Mouse (Mus musculus): ENCODE data around the gene Agtpbp1.
A peak's percentile ranks its signal among the peaks of the same experiment; 100 is the strongest.

Gene Agtpbp1

DNA sequence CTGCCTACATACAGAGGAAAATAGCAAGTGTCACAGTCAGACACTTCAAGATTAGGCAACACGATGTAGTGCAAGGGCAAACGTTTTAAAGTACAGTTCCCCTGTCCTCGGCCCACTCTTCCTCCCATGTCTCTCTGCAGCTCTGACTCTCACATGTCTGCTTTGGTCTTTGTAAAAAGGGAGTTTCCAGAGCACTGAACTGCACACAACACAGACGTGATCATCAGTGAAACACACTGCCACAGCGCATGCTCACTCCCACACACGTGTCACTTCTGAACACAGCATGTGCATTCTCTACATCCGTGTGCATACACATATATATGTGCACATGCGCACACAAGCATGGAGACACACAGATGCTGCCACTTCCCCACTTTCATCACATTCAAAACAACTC lies 54.5 kb downstream of the Agtpbp1 start:
- no peak for DNase-seq

- no peak for DNase-seq
These were observed 63.6 kb downstream of the Agtpbp1 start for GRCm38 (mm10) chr13:59521271-59522064.

GRCm38 (mm10) chr13:59520834-59521233 lies 64.2 kb downstream of the Agtpbp1 start:
- no peak for DNase-seq

- no peak for DNase-seq
These were observed 65.5 kb downstream of the Agtpbp1 start for GRCm38 (mm10) chr13:59519479-59519878.

DNA sequence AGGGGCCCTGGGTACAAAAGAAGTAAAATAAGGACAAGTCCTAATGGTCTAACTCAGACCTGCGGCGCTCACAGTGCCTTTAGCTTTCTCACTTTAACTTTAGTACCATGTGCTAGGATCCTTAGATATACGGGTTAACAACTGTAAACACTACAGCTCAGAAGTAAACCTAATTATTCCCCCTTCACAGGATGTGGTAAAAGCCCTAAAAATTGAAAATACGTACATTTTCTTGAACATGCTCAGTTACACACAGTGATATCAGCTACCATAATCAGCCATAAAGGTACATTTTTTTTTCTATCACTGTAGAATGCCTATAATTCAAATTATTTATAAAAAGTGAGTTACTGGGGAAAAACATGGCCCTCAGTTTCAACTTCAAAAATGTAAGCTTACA lies 67.0 kb downstream of the Agtpbp1 start:
- DNase-seq: no peak

GRCm38 (mm10) chr13:59515074-59515473 lies 70.0 kb downstream of the Agtpbp1 start:
- DNase-seq: peak; percentile 62

DNA sequence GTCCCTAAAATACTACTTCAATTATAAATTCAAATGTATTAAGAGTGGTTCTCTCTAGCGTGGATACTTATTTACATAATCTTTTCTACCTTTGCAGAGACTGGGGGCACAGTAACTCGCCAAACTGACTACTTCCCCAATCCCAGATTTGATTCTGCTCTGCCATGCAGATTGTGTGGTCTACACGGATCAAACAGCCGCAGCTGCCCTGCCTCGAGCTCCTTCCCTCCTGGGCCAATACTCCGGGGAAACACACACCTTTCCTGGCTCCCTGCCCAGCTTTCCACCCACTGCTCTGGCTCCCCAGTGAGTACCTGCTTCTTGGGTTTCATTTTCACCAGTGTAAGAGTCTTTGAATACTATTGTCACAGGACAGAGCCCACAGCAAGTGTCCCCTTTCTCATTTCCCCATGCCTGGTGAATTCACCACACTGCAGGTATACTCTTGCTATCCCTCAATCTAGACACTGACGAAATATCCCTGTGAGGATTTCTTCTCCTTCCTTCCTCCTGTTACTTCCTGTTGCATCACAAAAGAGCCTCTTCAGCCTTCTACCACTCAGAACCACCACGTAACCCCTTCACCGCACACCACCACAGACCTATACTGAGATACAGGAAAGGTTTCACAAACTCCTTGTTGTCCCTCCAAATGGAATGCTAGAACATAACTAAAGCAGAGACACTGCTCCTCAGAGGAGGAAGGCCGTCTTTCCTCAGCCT lies 75.2 kb downstream of the Agtpbp1 start:
- DNase-seq: no peak

DNA sequence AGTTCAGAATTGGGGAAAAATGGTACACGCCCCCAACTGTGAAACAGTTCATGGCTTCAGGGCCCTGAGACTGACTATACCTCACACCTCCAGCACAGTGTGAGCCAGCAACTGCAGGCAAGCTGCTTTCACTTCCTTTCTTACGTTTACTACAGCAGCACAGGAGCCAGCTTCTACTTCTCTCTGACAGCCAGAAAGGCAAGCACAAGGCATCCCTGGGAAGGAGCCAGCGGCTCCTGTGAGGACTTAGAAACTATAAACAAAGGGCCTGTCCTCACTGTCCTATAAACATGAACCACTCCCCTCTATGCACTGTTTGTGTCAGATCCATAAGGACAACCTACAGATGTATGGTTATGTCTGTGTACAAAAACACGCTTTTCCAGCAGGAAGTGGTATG lies 76.4 kb downstream of the Agtpbp1 start:
- DNase-seq: no peak

GRCm38 (mm10) chr13:59506450-59506849 lies 78.6 kb downstream of the Agtpbp1 start:
- no peak for DNase-seq

DNA sequence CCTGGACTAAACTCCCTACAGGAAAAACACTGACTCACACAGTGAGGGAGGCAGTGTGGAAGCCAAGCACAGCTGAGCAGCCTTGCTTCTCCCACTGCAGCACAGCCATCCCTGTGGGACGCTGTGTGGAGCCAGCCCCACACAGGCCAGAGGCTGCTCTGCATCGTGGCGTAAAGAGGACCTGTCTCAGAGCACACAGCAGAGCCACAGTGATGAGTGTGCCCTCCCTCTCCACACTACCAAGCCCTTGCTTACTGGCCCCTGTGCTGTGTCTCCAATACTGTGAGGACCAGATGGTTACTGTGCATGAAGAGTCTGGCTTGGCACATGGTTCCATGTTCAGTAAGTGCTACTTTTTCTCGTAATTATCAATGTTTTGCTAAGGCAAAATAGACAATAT lies 79.2 kb downstream of the Agtpbp1 start:
- DNase-seq: no peak

DNA sequence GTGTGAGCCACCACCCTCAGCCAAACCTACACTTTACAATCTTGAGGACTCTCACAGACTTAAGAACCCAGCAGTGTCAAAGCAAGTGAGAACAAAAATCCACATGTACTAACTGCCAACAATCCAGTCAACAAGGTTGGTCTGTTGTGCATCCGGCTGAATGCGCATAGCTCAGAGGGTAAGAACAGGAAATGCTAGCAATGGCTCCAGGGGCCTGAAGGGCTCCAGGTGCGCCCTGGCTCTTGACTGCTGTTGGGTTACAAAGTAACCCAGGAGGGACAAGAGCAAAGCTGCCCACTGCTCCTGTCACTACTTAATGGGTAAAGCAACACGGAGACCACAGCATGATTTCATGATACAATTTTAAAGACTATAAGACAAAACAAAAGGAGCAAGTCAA lies 81.4 kb downstream of the Agtpbp1 start:
- no peak for DNase-seq

GRCm38 (mm10) chr13:59499831-59500230 lies 85.2 kb downstream of the Agtpbp1 start:
- DNase-seq: no peak

DNA sequence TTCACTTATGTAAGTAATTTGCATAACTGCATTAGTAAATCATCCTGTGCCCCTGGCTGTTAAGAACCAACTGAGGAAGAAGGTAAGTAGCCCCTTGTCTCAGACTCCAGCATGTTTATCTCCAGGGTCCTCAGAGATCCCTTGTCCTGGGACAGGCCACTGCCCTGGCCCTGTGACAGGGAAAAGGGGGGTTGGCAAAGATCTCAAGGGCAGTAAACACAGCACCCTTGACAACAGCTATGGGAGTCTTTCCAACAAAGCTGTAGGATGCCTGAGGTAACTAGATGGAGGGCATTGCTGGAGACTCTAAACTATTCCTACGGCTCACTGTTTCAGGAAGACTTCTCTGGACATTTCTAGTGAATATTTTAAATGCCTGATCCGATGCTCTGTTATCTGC lies 85.7 kb downstream of the Agtpbp1 start:
- DNase-seq: no peak

GRCm38 (mm10) chr13:59498191-59498590 lies 86.8 kb downstream of the Agtpbp1 start:
- no peak for DNase-seq

DNA sequence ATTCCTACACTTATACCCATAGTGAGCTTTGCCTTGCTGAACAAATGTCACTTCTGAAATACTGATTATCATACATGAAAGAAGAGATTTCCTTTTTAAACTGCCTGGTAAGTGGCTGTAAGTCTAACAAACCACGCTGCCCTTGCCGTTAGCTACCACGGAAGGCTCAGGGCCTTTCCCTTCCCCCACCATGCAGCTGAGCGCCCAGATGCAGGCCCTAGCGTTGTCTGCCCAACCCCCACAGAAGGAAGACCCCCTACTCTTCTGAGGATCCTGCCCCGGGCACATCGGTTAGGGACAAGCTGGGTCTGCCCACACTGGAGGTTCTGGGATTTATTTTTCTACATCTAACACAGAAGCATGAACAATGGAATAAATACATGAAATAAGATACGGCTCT lies 89.2 kb downstream of the Agtpbp1 start:
- peak; percentile 58 for DNase-seq

- no peak for DNase-seq
These were observed 90.3 kb downstream of the Agtpbp1 start for GRCm38 (mm10) chr13:59494619-59495262.

- DNase-seq: no peak
These were observed 94.3 kb downstream of the Agtpbp1 start for GRCm38 (mm10) chr13:59490726-59491125.

DNA sequence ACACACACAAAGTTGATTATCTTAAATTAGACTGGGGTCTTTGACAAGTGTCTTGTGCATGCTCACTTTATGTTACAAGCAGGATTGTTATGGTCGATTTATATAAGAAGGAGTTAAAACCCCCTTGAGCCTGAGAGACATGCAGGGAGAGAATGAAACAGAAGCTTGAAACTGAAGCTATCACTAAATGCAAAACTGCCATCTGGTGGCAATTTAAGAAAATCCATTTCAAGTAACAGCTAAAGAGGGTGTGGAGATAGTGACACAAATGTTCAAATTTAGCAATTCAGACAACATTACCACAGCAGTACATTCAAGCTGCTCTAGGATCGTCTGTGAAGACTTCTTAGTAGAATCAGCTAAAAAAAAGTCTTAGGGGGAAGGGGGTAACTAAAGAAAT lies 95.9 kb downstream of the Agtpbp1 start:
- DNase-seq: peak; percentile 53

DNA sequence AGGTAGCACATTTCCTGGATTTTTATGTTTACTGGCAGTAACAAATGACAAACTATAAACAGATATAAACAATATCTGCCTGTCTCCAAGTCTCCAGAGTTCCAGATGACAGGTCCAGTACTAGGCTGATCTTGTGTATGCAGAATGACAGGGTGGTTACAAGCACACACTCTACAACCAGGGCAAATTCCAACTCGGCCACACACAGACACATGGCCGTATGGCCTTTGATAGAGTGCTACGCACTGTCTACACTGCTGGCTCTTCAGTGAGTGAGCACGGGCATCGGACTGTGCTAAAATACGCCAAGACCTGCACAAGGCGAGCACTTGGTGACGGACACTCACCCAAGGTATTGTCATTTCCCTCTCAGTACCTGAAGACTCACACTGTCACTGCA lies 97.7 kb downstream of the Agtpbp1 start:
- DNase-seq: no peak

DNA sequence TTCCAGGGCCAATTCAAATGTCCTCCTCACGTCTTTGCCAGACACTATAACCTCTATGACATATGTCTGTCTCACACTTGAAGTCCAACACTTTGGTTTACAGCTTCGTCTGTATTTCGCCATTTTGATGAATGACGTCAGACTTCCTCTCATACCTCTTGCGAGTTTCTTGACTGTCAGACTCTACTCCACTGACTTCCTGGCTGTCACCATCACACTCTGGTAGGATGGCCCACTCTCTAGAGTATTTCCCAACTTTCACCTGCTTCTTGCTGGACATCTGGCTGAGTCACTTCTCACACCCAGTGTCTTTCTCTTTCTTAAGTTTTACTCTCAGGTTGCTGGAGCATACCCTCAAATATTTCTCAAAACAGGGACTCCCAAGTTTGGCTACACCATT lies 98.8 kb downstream of the Agtpbp1 start:
- no peak for DNase-seq

GRCm38 (mm10) chr13:59485456-59485855 lies 99.6 kb downstream of the Agtpbp1 start:
- DNase-seq: no peak

DNA sequence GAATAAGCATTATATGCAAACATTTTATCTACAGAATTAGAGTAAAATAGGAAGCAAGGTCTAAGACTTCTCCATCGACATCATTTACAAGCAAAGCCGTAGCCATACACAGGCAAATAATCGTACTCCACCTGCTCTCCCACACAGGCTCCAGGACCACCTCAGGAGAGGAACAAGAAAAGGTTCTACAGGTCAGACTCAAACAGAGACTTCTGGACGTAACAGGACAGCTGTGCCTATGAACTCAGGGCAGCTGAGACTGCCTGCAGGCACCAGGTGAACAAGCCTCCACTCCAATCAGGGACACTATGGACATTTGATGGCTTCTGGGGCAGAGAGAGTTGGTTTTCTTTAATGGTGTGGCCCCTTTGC lies 103.6 kb downstream of the Agtpbp1 start:
- DNase-seq: no peak

DNA sequence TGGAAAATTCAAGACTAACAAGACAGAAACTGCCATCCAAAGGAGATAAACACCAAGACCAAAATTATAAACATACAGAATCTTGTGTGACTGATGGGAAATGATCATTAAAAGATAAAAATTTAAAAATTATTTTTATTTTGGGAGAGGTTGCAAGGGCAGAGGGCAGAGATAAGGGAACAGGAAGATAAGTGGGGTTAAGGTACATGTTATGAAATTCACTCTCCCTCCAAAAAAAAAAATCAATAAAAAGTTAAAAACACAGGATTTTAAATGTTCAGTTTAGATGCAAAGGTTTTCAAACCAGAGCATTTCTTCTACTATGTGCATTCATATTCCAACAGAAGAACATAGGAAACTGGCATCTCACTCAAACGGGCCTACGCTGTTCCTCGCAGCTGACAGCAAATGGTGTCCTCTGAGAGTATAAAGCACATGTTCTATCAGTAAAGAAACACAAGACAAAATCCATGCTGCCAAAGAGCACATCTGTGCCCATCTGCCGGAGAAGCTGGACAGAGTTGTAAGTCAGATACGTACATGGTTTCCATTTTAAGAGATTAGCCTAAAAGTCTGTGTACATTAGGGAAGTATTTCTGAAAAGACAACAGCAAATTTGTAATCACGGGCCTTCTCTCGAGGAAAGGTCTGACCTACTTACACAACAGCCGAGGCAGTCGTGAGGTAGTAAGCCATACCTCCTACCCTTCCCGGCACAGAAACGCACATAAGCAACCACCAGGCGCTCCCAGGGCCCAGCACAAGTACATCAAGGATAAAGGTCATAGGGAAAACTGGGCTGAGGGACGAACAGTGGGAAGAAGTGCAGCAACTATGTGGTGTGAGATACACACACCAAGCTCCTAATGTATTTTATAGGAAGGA lies 104.2 kb downstream of the Agtpbp1 start:
- no peak for DNase-seq
